Mouse (Mus musculus) MEL (cell line): ENCODE measurements at regions not wholly inside any gene's neighbourhood (a gene's known extent, or its start where the extent isn't known, plus 50 kb on each side); places are given as distances from the start of the nearest gene placed in this dataset.

Experiments
- DNase-seq: peaks from one replicate; pipeline ENCODE4 v3.0.0; 2011; ENCODE audit warnings: low read depth, low spot score
- H3K27ac ChIP-seq: 2 replicates; pipeline ENCODE4 v1.5.1; 2012; ENCODE audit warnings: low read depth, mild to moderate bottlenecking, control low read depth, low read length, moderate library complexity; ENCODE audit not compliant: control insufficient read depth
- H3K27me3 ChIP-seq, 2 experiments: fragments of 150-350 bp in 1 of 2; sonication (generic) in 1 of 2; 2 replicates each; pipeline ENCODE4 v1.6.1; 2012; ENCODE audit warnings: low read length in 2 of 2, mild to moderate bottlenecking in 2 of 2, improper control_type of control experiment in 1 of 2, moderate library complexity in 1 of 2; ENCODE audit not compliant: insufficient read depth in 2 of 2, control insufficient read depth in 1 of 2
- H3K36me3 ChIP-seq, 2 experiments: 2 replicates each; pipeline ENCODE4 v1.6.1; 2012 to 2014; ENCODE audit warnings: low read length in 2 of 2, improper control_type of control experiment in 1 of 2, inconsistent platforms in 1 of 2, mild to moderate bottlenecking in 1 of 2; ENCODE audit not compliant: insufficient read depth in 2 of 2, control insufficient read depth in 1 of 2
- H3K4me1 ChIP-seq, 2 experiments: fragments of 150-350 bp in 1 of 2; sonication (generic) in 1 of 2; 2 replicates each; pipeline ENCODE4 v1.6.1; 2012; ENCODE audit warnings: low read length in 2 of 2, improper control_type of control experiment in 1 of 2, mild to moderate bottlenecking in 1 of 2; ENCODE audit not compliant: insufficient read depth in 2 of 2, control insufficient read depth in 1 of 2
- H3K4me3 ChIP-seq, 2 experiments: fragments of 150-350 bp in 1 of 2; sonication (generic) in 1 of 2; 2 replicates each; pipeline ENCODE4 v1.5.1; 2012; ENCODE audit warnings: low read depth in 2 of 2, low read length in 2 of 2, mild to moderate bottlenecking in 2 of 2, moderate library complexity in 2 of 2, control low read depth in 1 of 2, improper control_type of control experiment in 1 of 2; ENCODE audit not compliant: control insufficient read depth in 1 of 2, insufficient read depth in 1 of 2
- H3K79me2 ChIP-seq: 2 replicates; pipeline ENCODE4 v1.6.1; 2012; ENCODE audit warnings: mild to moderate bottlenecking, low read length, moderate library complexity; ENCODE audit not compliant: control insufficient read depth, poor library complexity, insufficient read depth
- H3K9ac ChIP-seq: 2 replicates; pipeline ENCODE4 v1.6.1; 2012; ENCODE audit warnings: low read depth, mild to moderate bottlenecking, control low read depth, low read length, moderate library complexity; ENCODE audit not compliant: control insufficient read depth, poor library complexity, severe bottlenecking
- H3K9me3 ChIP-seq: fragments of 150-350 bp; sonication (generic); replicated peaks from 2 replicates; pipeline ENCODE4 v1.6.1; 2012; ENCODE audit warnings: mild to moderate bottlenecking, low read length, improper control_type of control experiment, moderate library complexity; ENCODE audit not compliant: insufficient read depth
- BHLHE40 ChIP-seq: IDR thresholded peaks from 2 replicates; pipeline ENCODE4 v1.6.1; 2012; ENCODE audit warnings: low read depth, mild to moderate bottlenecking, inconsistent platforms, low read length, improper control_type of control experiment, borderline replicate concordance
- CTCF ChIP-seq, 3 experiments: IDR thresholded peaks in 2 of 3; conservative IDR thresholded peaks in 1 of 3; 2 replicates each; pipeline ENCODE4 v1.5.1; 2011 to 2012; ENCODE audit warnings: low read length in 3 of 3, low read depth in 2 of 3, mild to moderate bottlenecking in 2 of 3, improper control_type of control experiment in 1 of 3, inconsistent platforms in 1 of 3, mixed read lengths in 1 of 3, moderate library complexity in 1 of 3; ENCODE audit not compliant: control insufficient read depth in 1 of 3, insufficient read depth in 1 of 3, poor library complexity in 1 of 3, severe bottlenecking in 1 of 3
- ELF1 ChIP-seq: IDR thresholded peaks from 2 replicates; pipeline ENCODE4 v1.6.1; 2014; ENCODE audit warnings: low read depth, mild to moderate bottlenecking, inconsistent platforms, low read length, improper control_type of control experiment, moderate library complexity
- EP300 ChIP-seq, 2 experiments: IDR thresholded peaks; 2 replicates each; pipeline ENCODE4 v1.6.1; 2011; ENCODE audit warnings: improper control_type of control experiment in 2 of 2, low read length in 2 of 2, low read depth in 1 of 2, mild to moderate bottlenecking in 1 of 2
- MAFK ChIP-seq: IDR thresholded peaks from 2 replicates; pipeline ENCODE4 v1.6.1; 2011; ENCODE audit warnings: low read depth, mild to moderate bottlenecking, low read length, improper control_type of control experiment, borderline replicate concordance
- MEF2A ChIP-seq: IDR thresholded peaks from 2 replicates; pipeline ENCODE4 v1.6.1; 2014; ENCODE audit warnings: low read depth, mild to moderate bottlenecking, inconsistent platforms, low read length, improper control_type of control experiment; ENCODE audit not compliant: poor library complexity, insufficient replicate concordance, severe bottlenecking; ENCODE audit errors: extremely low read depth
- MXI1 ChIP-seq: IDR thresholded peaks from 2 replicates; pipeline ENCODE4 v1.6.1; 2011; ENCODE audit warnings: mild to moderate bottlenecking, low read depth, low read length, improper control_type of control experiment
- NELFE ChIP-seq: IDR thresholded peaks from 2 replicates; pipeline ENCODE4 v1.6.1; 2011; ENCODE audit warnings: low read depth, low read length, improper control_type of control experiment
- POLR2A ChIP-seq, 2 experiments: IDR thresholded peaks; 2 replicates each; pipeline ENCODE4 v1.6.1; 2011 to 2012; ENCODE audit warnings: low read length in 2 of 2, mild to moderate bottlenecking in 2 of 2, control low read depth in 1 of 2, improper control_type of control experiment in 1 of 2, low read depth in 1 of 2, moderate library complexity in 1 of 2; ENCODE audit not compliant: control insufficient read depth in 1 of 2, insufficient read depth in 1 of 2, poor library complexity in 1 of 2
- POLR2AphosphoS2 ChIP-seq: IDR thresholded peaks from 2 replicates; pipeline ENCODE4 v1.6.1; 2011; ENCODE audit warnings: low read length, improper control_type of control experiment
- POLR2AphosphoS5 ChIP-seq: IDR thresholded peaks from 2 replicates; pipeline ENCODE4 v1.6.1; 2012; ENCODE audit warnings: low read depth, borderline replicate concordance, mild to moderate bottlenecking, inconsistent platforms, low read length, moderate library complexity, mixed read lengths
- SIN3A ChIP-seq: IDR thresholded peaks from 2 replicates; pipeline ENCODE4 v1.6.1; 2012; ENCODE audit warnings: low read length, improper control_type of control experiment, inconsistent platforms
- SMC3 ChIP-seq: IDR thresholded peaks from 2 replicates; pipeline ENCODE4 v1.6.1; 2011; ENCODE audit warnings: low read depth, low read length, improper control_type of control experiment
- TBP ChIP-seq: IDR thresholded peaks from 2 replicates; pipeline ENCODE4 v1.8.0; 2011; ENCODE audit warnings: low read depth, low read length, improper control_type of control experiment
- TCF12 ChIP-seq: IDR thresholded peaks from 2 replicates; pipeline ENCODE4 v1.6.1; 2014; ENCODE audit warnings: low read depth, mild to moderate bottlenecking, inconsistent platforms, low read length, improper control_type of control experiment, moderate library complexity
- ZC3H11A ChIP-seq: IDR thresholded peaks from 2 replicates; pipeline ENCODE4 v1.6.1; 2012; ENCODE audit warnings: low read depth, mild to moderate bottlenecking, inconsistent platforms, low read length, improper control_type of control experiment
- ZMIZ1 ChIP-seq: IDR thresholded peaks from 2 replicates; pipeline ENCODE4 v1.6.1; 2012; ENCODE audit warnings: low read depth, mild to moderate bottlenecking, inconsistent platforms, low read length, improper control_type of control experiment, moderate library complexity
- ZNF384 ChIP-seq: IDR thresholded peaks from 2 replicates; pipeline ENCODE4 v1.6.1; 2012; ENCODE audit warnings: low read depth, mild to moderate bottlenecking, inconsistent platforms, low read length, improper control_type of control experiment

DNA sequence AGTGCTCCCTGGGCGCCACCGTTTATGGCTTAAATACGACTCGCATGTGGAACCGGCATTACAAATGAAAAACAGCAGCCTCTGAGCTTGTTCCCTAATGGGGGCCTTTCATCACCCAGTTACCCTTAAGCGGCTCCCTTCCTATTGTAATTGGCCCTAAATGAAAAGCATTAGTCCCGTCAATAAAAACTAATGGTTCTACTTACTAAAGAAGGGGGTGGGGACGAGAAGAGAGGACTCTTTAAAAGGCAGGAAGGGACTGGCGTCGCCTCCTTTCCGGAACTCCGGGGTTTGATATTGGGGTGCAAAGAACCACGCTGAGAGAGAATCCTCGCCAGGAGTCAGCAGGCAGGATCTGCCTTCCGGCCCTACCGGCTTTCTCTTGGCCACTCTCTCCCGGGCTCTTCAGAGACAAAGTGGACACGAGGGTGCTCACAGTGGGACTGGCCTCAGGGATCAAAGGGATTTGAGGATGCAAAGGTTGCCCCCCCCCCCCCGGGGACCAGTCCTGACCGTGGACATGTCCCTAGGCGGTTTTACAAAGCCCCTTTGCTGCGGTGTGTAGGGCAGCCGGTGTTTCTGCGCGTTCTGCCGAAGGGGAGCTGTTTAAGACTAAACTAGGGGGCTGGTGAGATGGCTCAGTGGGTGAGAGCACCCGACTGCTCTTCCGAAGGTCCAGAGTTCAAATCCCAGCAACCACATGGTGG lies 93.8 kb upstream of the Msx1 start:
- no peaks in the 10 kb centered on the region for H3K36me3 ChIP-seq
- no peak overlapping the region for H3K4me3 ChIP-seq
- TF ChIP-seq SIN3A (no peak), SMC3 (no peak), POLR2AphosphoS5 (no peak), TBP (no peak), MAFK (no peak), CTCF (IDR thresholded peaks at IDR 0.05 in 2 of 3, conservative IDR thresholded peaks at IDR 0.05 in 1 of 3; ENCODE audit: control insufficient read depth in 1 of 3, insufficient read depth in 1 of 3, low read depth in 2 of 3, low read length in 3 of 3, poor library complexity in 1 of 3, severe bottlenecking in 1 of 3) (no peak), BHLHE40 (no peak)
- H3K27me3 ChIP-seq = no peaks in the 10 kb centered on the region
- H3K9me3 ChIP-seq = no peaks in the 10 kb centered on the region
- DNase-seq = no peak
- H3K4me1 ChIP-seq = no peaks in the 10 kb centered on the region
- no peak overlapping the region for H3K9ac ChIP-seq
- H3K27ac ChIP-seq = no peak overlapping the region
- no peaks in the 10 kb centered on the region for H3K79me2 ChIP-seq

DNA sequence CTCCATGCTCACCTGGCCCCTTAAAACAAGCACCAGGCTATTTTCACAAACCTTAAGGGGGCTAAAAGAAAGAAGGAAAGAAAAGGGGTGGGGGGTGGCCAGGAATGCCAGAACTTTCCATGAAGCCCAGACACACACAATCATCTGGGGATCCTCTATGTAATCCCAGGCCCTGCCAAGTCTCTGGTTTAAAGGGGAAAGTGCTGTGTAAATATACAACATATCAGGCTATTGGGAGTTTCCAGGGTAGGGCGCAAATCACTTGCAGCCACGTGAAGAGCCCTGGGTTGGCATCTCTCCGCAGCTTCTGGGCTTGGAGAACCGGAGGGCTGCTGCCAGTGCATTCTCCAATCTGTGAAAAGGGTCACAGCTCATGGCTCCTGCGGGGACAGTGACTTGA lies 92.8 kb upstream of the Msx1 start:
- Histone ChIP-seq H3K27me3 (no peaks in the 10 kb centered on the region), H3K79me2 (no peaks in the 10 kb centered on the region)
- TF ChIP-seq ELF1 (no peak), ZMIZ1 (no peak), TCF12 (no peak), SIN3A (no peak), POLR2AphosphoS2 (no peak), MEF2A (no peak), ZC3H11A (no peak), ZNF384 (no peak), MXI1 (no peak), POLR2A (IDR thresholded peaks at IDR 0.05; ENCODE audit: control insufficient read depth in 1 of 2, insufficient read depth in 1 of 2, low read depth in 1 of 2, low read length in 2 of 2, poor library complexity in 1 of 2) (no peak), EP300 (IDR thresholded peaks at IDR 0.05; ENCODE audit: low read depth in 1 of 2, low read length in 2 of 2) (no peak), NELFE (no peak), POLR2AphosphoS5 (no peak), TBP (no peak)

More for the DNA sequence above, 92.8 kb upstream of the Msx1 start:
- no peak for DNase-seq
- Histone ChIP-seq H3K4me3 (no peak overlapping the region), H3K36me3 (no peaks in the 10 kb centered on the region), H3K9ac (no peak overlapping the region), H3K4me1 (no peaks in the 10 kb centered on the region), H3K27ac (no peak overlapping the region), H3K9me3 (no peaks in the 10 kb centered on the region)
